Mouse (Mus musculus) lung, postnatal 0 days (tissue): ENCODE measurements around the gene Mfsd4b2.

ENCODE experiments used
- CTCF ChIP-seq: IDR thresholded peaks from 2 replicates; pipeline ENCODE4 v1.5.1; 2016; ENCODE audit warnings: antibody characterized with exemption, mild to moderate bottlenecking
- EP300 ChIP-seq: IDR thresholded peaks from 2 replicates; pipeline ENCODE4 v1.6.1; 2016; ENCODE audit warnings: antibody characterized with exemption, mild to moderate bottlenecking, control low read depth

GRCm38 (mm10) chr10:39912616-39913015, 14.1 kb downstream of the Mfsd4b2 start:
- TF ChIP-seq CTCF (no peak), EP300 (no peak)
